Mouse (Mus musculus): ENCODE results near the gene Macf1.
"Not testable (repeated sequence)": the region's sequence is repeated elsewhere in the genome, so short reads cannot be mapped to it uniquely, and the experiment has no call there.

The Macf1 gene

DNA sequence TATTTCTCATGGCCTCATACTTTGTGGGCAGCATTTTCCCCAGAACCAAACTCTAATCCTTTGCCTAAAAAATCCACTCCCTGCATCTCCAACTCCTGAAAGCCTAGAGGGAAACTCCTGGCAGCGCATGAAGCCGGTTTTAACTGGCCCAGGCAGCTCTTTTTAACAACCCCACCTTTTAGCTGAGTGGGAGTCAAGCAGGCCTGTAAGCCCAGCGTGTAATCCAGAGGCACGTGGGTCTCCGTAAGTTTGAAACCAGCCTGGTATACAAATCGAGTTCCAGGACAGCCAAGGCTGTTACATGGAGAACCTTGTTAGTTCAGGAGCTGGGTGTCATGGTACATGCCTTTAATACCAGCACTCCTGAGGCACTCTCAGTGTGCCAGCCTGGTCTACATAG, 14.5 kb downstream of the Macf1 start:
- no peak for DNase-seq (ENCODE audit: low read depth)

DNA sequence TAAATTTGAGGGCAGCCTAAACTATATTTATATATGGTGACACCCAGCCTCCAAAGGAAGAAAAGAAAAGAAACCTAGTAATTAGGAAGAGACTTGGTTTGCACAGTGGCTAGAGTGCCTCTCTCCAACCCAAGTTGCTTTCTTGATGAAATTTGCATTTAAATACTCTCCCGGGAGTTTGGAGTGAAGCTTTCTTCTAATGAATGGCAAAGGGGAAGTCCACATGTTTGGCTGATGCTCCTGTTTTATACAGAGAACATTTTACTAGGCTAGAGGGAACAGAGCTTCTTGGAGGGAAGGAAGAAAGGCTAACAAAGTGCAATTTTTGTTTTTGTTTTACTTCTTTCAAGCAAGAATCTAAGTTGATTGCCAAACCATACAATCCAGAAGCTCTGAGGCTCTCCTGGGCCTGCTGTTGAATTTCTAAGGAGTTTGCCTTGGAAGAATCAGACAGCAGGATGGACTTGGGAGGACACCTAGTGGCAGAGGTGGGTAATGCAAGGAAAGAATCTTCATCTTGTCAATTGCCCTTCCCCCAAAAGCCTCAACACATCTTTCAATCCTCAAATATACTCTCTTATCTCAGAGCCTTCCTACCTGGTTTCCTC, 16.8 kb downstream of the Macf1 start:
- DNase-seq (ENCODE audit: low read depth): peak; percentile 71

DNA sequence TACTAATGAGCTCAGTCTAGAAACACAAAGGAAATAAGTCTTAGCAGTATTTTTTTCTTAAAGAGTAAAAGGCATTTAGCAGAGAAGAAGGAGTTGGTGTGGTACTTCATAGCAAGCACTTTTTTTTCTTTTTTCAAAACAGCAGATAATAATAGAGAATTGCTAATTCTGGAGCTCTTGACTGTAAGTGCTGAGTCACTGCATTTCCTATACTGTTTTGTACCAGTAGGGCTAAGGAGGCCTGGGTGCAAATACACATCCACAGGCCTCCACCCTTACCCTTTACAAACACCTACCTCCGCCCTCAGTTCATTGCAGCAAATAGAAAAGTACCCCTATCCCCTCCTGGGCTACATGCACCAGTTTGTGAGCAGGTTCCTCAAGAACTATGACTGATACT, 17.6 kb downstream of the Macf1 start:
- no peak for DNase-seq (ENCODE audit: low read depth)

GRCm38 (mm10) chr4:123665681-123666278, 18.4 kb downstream of the Macf1 start:
- no peak for DNase-seq (ENCODE audit: low read depth)

DNA sequence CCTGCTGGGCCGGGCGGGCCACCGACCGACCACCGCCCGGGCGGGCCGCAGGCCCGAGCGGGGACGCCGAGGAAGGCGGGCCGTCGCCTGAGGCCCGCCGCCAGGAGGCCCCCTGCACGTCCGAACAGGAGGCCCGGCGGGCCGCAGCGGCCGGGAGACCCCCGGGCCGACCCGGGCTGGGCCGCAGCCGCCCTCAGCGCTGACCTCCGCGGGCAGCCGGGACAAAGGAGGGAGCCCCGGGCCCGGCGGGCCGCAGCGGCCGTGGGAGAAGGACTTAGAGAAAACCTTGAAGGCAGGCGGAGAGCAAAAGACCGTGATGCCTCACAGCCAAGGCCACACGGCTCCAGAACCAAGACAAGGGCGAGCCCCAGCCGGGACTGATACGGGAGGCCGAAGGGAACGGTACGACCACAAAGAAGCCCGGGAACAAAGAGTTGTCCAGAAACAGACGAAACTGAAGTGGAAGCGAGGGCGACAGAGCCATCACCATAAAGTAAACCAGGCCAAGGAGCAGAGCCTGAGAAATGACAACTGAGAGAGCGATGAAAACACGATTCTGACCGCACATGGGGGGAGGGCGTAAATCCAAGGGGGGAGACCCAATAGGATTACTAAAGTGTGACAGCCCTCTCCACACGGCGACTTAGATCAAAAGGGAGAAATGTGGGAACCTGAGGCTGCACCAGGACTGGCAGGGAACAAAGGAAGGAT, 19.1 kb downstream of the Macf1 start:
- DNase-seq (ENCODE audit: low read depth): no peak

- DNase-seq (ENCODE audit: low read depth): peak; percentile 71
Measured at GRCm38 (mm10) chr4:123664021-123664950, 19.9 kb downstream of the Macf1 start.

GRCm38 (mm10) chr4:123663688-123663965, 20.5 kb downstream of the Macf1 start:
- DNase-seq (ENCODE audit: low read depth): no peak

DNA sequence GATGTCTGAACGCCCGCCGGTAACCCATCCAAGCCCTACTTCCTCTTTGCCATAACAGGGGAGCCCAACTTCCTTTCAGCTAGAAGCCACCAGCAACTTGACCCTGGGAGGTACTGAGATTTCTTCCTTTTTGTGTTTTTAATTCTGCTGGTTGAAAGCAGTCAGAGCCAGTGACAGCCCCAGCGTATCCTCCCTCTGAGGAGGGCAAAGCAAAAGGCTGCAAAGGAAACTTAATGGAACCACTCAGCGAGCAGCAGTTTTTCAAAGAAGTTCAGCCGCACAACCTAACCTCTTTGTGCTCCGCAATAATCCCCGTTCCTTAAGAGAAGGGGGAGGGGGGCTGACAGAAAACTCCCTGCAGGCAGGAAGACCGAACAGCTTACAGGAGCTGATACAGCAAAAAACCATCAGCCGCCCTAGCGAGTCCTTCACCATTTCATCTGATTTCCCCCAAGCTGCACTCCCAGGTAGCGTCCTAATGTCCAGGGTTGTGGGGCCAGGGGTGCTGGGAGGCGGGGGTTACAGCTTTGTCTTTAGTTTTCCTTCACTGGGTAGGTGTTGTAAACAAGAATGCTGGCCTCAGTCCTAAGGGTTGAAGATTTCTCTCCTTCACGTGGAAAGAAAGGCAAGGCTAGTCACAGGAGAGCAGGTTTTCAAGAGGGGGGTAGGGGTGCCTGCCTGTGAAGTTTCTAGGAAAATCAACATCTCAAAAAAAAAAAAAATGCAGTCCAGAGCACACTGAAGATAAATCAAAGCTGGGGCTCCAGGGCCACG, 21.1 kb downstream of the Macf1 start:
- no peak for DNase-seq (ENCODE audit: low read depth)

- no peak for DNase-seq (ENCODE audit: low read depth)
Measured at GRCm38 (mm10) chr4:123658175-123658574, 26.0 kb downstream of the Macf1 start.

DNA sequence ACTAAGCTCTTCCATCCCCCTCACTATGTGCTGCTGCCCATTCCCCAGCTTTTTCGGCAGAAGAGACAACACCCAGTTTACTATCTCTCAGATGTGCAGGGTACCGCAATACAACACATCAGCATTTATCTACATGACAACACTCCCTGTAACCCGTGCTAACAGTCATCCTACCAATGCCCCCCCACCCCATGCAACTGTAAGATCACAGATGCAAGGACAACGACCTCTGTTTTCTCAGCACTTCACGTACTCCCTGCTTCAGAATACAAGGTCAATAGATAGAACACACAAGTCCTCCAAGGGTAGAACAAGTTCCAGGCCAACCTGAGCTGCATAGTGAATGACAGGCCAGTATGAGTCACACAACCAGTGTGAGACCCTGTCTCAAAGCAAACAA, 28.9 kb downstream of the Macf1 start:
- no peak for DNase-seq (ENCODE audit: low read depth)

- no peak for DNase-seq (ENCODE audit: low read depth)
Measured at GRCm38 (mm10) chr4:123654566-123654965, 29.6 kb downstream of the Macf1 start.

DNA sequence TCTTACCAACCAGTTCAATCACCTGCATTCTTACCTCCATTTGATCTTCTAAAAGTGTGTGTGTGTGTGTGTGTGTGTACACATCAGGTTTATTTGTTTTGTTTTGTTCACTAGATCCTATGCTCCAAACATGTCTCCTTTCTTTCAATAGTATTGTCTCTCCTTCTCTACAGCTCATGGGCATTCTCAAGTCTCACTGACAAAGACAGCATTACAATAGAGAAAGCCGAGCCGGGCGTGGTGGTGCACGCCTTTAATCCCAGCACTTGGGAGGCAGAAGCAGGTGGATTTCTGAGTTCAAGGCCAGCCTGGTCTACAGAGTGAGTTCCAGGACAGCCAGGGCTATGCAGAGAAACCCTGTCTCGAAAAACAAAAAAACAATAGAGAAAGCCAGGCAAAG, 30.7 kb downstream of the Macf1 start:
- not testable (repeated sequence) for DNase-seq (ENCODE audit: low read depth)

DNA sequence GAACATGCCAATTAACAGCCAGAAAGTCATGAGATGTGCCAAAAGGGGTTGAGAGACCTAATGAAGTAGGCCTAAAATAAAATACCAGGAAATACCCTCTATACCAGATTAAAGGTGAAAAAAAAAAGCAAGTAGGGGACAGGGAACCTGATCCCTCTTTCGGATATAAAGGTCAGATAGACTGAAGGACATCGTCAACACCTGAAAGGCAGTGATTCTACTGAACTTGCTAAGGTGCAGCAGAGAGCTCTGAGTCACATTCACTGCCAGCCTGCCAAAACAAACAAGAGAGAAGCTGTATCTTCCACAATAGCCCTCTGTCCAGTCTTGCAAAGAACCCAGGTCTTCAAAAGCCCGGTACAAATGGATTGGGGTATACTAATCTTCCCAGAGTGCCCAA, 32.0 kb downstream of the Macf1 start:
- no peak for DNase-seq (ENCODE audit: low read depth)

- no peak for DNase-seq (ENCODE audit: low read depth)
Measured at GRCm38 (mm10) chr4:123649131-123649530, 35.0 kb downstream of the Macf1 start.

DNA sequence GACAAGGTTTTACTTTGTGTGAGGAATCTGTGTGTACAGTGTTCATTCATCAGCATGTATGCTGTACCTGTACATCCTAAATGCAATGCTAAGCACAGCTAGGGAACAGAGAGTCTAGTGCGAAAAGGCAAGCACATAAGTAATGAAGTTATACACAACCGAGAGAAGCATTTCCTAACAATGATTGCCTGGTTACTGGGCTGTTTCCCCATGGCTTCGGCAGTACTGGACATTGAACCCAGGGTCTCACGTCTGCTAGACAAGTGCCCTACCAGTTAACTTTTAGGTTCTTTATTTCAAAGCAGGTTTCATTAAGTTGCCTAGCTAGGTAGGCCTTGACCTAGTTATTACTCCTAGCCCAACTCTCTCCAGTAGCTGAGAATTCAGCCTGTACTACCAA, 36.5 kb downstream of the Macf1 start:
- no peak for DNase-seq (ENCODE audit: low read depth)

GRCm38 (mm10) chr4:123647109-123647508, 37.1 kb downstream of the Macf1 start:
- DNase-seq (ENCODE audit: low read depth): no peak

- no peak for DNase-seq (ENCODE audit: low read depth)
Measured at GRCm38 (mm10) chr4:123645246-123645845, 38.8 kb downstream of the Macf1 start.

- DNase-seq (ENCODE audit: low read depth): no peak
Measured at GRCm38 (mm10) chr4:123643561-123643960, 40.6 kb downstream of the Macf1 start.

DNA sequence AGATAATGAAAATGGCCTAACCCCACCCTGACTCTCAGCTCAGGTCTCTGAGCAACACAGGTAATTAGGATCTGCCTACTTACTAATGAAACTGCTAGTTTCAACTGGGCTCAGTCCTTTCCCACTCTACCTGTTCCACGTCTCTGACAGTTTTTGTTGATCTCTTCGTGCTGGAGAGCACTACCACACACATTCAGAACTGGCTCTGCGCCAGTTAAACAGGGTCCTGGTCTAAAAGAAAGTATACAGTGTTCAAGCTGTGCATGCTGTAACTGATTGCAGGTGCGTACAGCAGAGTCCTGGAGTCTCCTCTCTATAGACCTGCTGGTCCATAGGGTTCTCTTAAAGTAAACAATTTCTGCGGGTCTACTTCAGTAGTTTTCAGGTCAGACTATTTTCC, 41.3 kb downstream of the Macf1 start:
- no peak for DNase-seq (ENCODE audit: low read depth)

DNA sequence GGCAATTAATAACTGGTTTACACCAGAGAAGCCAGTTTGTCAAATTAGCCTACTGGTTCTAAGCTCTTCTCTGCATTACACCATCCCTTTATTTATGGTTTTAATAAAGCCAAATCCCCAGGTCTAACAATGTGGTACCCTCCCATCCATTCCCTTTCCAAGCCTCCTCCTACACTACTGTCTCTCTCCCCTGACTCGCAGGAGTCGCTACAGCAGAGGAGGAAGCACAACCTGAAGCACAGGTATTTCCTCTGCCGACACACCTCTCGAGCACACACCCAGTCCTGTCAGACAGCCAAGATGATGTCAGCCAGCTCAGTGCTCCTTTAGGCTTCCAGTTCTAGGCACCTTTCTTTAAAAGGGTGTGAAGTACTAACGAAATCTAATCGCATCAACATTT, 47.0 kb downstream of the Macf1 start:
- no peak for DNase-seq (ENCODE audit: low read depth)

DNA sequence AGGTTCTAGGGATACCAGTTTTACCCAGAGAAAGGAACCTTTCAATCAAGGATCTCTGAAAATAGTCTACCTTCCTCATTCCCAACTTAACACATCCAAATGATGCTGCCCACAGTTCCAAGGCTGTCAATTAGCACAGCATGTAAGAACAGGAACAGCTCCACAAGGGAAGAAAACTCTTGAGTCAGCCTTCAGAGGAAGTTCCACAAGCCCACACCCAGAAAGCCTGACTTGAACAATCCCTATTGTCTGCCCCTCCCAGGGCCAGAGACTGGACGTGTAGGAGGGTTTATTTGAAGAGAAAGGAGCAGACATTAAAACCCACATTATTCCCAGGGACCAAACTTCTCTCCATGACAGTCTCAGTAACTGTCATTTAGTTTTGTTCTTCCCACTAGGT, 48.7 kb downstream of the Macf1 start:
- no peak for DNase-seq (ENCODE audit: low read depth)

DNA sequence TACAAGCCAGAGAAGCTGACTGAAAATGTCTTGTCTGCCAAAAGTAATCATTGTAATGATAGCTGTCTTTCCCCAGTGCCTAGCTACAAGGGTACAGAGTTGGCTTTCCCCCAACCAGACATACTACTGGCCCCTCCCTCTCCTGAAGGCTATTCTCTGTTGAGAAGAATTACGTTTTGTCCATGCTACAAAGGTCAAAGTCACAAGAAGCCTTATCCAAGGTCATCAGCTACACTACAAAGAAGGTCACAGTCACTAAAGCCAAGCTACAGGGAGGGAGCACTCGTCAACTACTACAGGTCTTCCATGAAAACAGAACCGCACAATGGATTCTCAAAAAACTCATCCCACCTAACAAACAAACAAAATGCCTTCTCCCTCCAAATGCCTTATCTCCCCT, 49.7 kb downstream of the Macf1 start:
- no peak for DNase-seq (ENCODE audit: low read depth)
